In genomic region chr11:99295039-99295438, GRCm38 (mm10) we compare ENCODE assay signal across 25 mouse cellular contexts. TPM values are rescaled to one million over a fixed set of nuclear protein-coding genes. Genes with fewer than 3 reads are reported as not detected.
DNase-seq lines count a peak whose midpoint lies in the region; ATAC-seq and TF ChIP-seq lines count a peak whose summit lies in the region.
"Had no signal": no experiment of that assay in that cellular context is flagged by ENCODE, and none has a peak within 500 bp of the region (broad histone marks: within the 10 kb centered on the region; RNA-seq: fewer than 3 reads in every experiment).

No protein-coding gene starts in this region.

- H3K4me2 ChIP-seq in kidney, embryonic 15.5 days = no peak overlapping the region
- H3K4me2 ChIP-seq in midbrain, postnatal 0 days (ENCODE audit: low read depth, low read length, poor library complexity, severe bottlenecking) = no peak overlapping the region
- H3K4me2 ChIP-seq in midbrain, embryonic 16.5 days (ENCODE audit: low read length) = no peak overlapping the region
- H3K4me2 ChIP-seq in forebrain, embryonic 12.5 days = no peak overlapping the region
- H3K4me2 ChIP-seq: heart, embryonic 15.5 days; hindbrain, embryonic 15.5 days; liver, embryonic 13.5 days; neural tube, embryonic 15.5 days had no signal

- peak; percentile 54; the same call in 1 of the 2 replicates for TF ChIP-seq CTCF in cerebellum, adult 2 months (IDR thresholded peaks at IDR 0.05; ENCODE audit: borderline replicate concordance, insufficient read depth, low read depth, low read length)
- 0 out of 2 replicates have a peak, but pooled peaks have one; percentile 13 for TF ChIP-seq CTCF in kidney, adult 2 months (conservative IDR thresholded peaks at IDR 0.05; ENCODE audit: insufficient read depth, insufficient read length, low read depth, low read length)
- peak; percentile 73 for TF ChIP-seq CTCF in midbrain, postnatal 0 days (IDR thresholded peaks at IDR 0.05)

- TF ChIP-seq POLR2A in cerebellum, adult 2 months (IDR thresholded peaks at IDR 0.05; ENCODE audit: borderline replicate concordance, insufficient read depth, low read length) = no peak
- TF ChIP-seq POLR2A in kidney, adult 2 months (IDR thresholded peaks at IDR 0.05; ENCODE audit: low read depth, low read length) = no peak

- no peaks in the 10 kb centered on the region for H3K36me3 ChIP-seq in kidney, adult 2 months (ENCODE audit: control insufficient read depth, insufficient read depth, low read length)
- H3K36me3 ChIP-seq in kidney, embryonic 15.5 days = no peaks in the 10 kb centered on the region
- no peaks in the 10 kb centered on the region for H3K36me3 ChIP-seq in midbrain, postnatal 0 days (ENCODE audit: insufficient read depth, low read length)
- H3K36me3 ChIP-seq in midbrain, embryonic 16.5 days (ENCODE audit: control insufficient read depth, insufficient read depth, low read length) = no peaks in the 10 kb centered on the region
- no peaks in the 10 kb centered on the region for H3K36me3 ChIP-seq in forebrain, embryonic 12.5 days (replicated peaks)
- H3K36me3 ChIP-seq: heart, embryonic 15.5 days; hindbrain, embryonic 15.5 days; liver, embryonic 13.5 days; neural tube, embryonic 15.5 days had no signal

- no peaks in the 10 kb centered on the region for H3K4me1 ChIP-seq in cerebellum, adult 2 months (ENCODE audit: control insufficient read depth, insufficient read depth, low read length)
- no peaks in the 10 kb centered on the region for H3K4me1 ChIP-seq in kidney, adult 2 months (ENCODE audit: control insufficient read depth, insufficient read depth, low read length)
- no peaks in the 10 kb centered on the region for H3K4me1 ChIP-seq in kidney, embryonic 15.5 days
- no peaks in the 10 kb centered on the region for H3K4me1 ChIP-seq in midbrain, postnatal 0 days (ENCODE audit: insufficient read depth, low read length)
- H3K4me1 ChIP-seq in midbrain, embryonic 16.5 days (ENCODE audit: control insufficient read depth, insufficient read depth, low read length) = no peaks in the 10 kb centered on the region
- H3K4me1 ChIP-seq in forebrain, embryonic 12.5 days = no peaks in the 10 kb centered on the region
- H3K4me1 ChIP-seq: heart, embryonic 15.5 days; hindbrain, embryonic 15.5 days; liver, embryonic 13.5 days; neural tube, embryonic 15.5 days had no signal

- intact Hi-C loops in gastrocnemius, postnatal 36 days (cut with DNase I) = no loop called here

- no peak overlapping the region for H3K4me3 ChIP-seq in cerebellum, adult 2 months (replicated peaks; ENCODE audit: insufficient read depth, low read depth, low read length)
- no peak overlapping the region for H3K4me3 ChIP-seq in kidney, adult 2 months (ENCODE audit: insufficient read depth, low read depth, low read length)
- H3K4me3 ChIP-seq in kidney, embryonic 15.5 days (replicated peaks) = no peak overlapping the region
- H3K4me3 ChIP-seq in midbrain, postnatal 0 days (ENCODE audit: low read depth, low read length) = no peak overlapping the region
- H3K4me3 ChIP-seq in midbrain, embryonic 16.5 days (ENCODE audit: low read depth, low read length) = no peak overlapping the region
- H3K4me3 ChIP-seq in forebrain, embryonic 12.5 days (replicated peaks) = no peak overlapping the region
- H3K4me3 ChIP-seq: heart, embryonic 15.5 days; hindbrain, embryonic 15.5 days; liver, embryonic 13.5 days; neural tube, embryonic 15.5 days had no signal

- H3K27ac ChIP-seq in cerebellum, adult 2 months (ENCODE audit: insufficient read depth, low read length) = no peak overlapping the region
- no peak overlapping the region for H3K27ac ChIP-seq in kidney, adult 2 months (ENCODE audit: insufficient read depth, low read depth, low read length)
- H3K27ac ChIP-seq in kidney, embryonic 15.5 days = no peak overlapping the region
- no peak overlapping the region for H3K27ac ChIP-seq in midbrain, postnatal 0 days (ENCODE audit: low read depth, low read length)
- H3K27ac ChIP-seq in midbrain, embryonic 16.5 days (ENCODE audit: low read length) = no peak overlapping the region
- no peak overlapping the region for H3K27ac ChIP-seq in forebrain, embryonic 12.5 days
- H3K27ac ChIP-seq: heart, embryonic 15.5 days; hindbrain, embryonic 15.5 days; liver, embryonic 13.5 days; neural tube, embryonic 15.5 days had no signal

- no peak for ATAC-seq in kidney, embryonic 15.5 days (replicated peaks; ENCODE audit: low FRiP score)
- no peak for ATAC-seq in midbrain, postnatal 0 days (ENCODE audit: low FRiP score)
- ATAC-seq in midbrain, embryonic 16.5 days = no peak
- no peak for ATAC-seq in forebrain, embryonic 12.5 days (ENCODE audit: low FRiP score)
- ATAC-seq: forebrain, embryonic 16.5 days had no signal

- H3K9ac ChIP-seq in kidney, embryonic 15.5 days = no peak overlapping the region
- no peak overlapping the region for H3K9ac ChIP-seq in midbrain, postnatal 0 days (replicated peaks; ENCODE audit: low read length, poor library complexity, severe bottlenecking)
- no peak overlapping the region for H3K9ac ChIP-seq in midbrain, embryonic 16.5 days (ENCODE audit: low read depth, low read length)
- no peak overlapping the region for H3K9ac ChIP-seq in forebrain, embryonic 12.5 days
- H3K9ac ChIP-seq: heart, embryonic 15.5 days; hindbrain, embryonic 15.5 days; liver, embryonic 13.5 days; neural tube, embryonic 15.5 days had no signal

- H3K9me3 ChIP-seq in kidney, embryonic 15.5 days (replicated peaks) = no peaks in the 10 kb centered on the region
- H3K9me3 ChIP-seq in midbrain, postnatal 0 days (ENCODE audit: low read length) = no peaks in the 10 kb centered on the region
- H3K9me3 ChIP-seq in midbrain, embryonic 16.5 days (replicated peaks; ENCODE audit: control insufficient read depth, low read length, poor library complexity, severe bottlenecking) = no peaks in the 10 kb centered on the region
- no peaks in the 10 kb centered on the region for H3K9me3 ChIP-seq in forebrain, embryonic 12.5 days
- H3K9me3 ChIP-seq: heart, embryonic 15.5 days; hindbrain, embryonic 15.5 days; liver, embryonic 13.5 days; neural tube, embryonic 15.5 days had no signal

- WGBS in cerebellum, adult 2 months = 43% methylated on average over 5 of the region's 5 CpGs
- WGBS in kidney, adult 2 months = 23% methylated on average over 5 of the region's 5 CpGs
- 35% methylated on average over 5 of the region's 5 CpGs for WGBS in kidney, embryonic 15.5 days
- WGBS in midbrain, postnatal 0 days = 61% methylated on average over 5 of the region's 5 CpGs
- 66% methylated on average over 5 of the region's 5 CpGs for WGBS in midbrain, embryonic 16.5 days
- 74% methylated on average over 5 of the region's 5 CpGs for WGBS in forebrain, embryonic 12.5 days

- no peaks in the 10 kb centered on the region for H3K27me3 ChIP-seq in cerebellum, adult 2 months (ENCODE audit: control insufficient read depth, insufficient read depth, low read length)
- no peaks in the 10 kb centered on the region; the same call in 1 of the 2 replicates for H3K27me3 ChIP-seq in kidney, adult 2 months (replicated peaks; ENCODE audit: control insufficient read depth, insufficient read depth, low read length)
- H3K27me3 ChIP-seq in kidney, embryonic 15.5 days = no peaks in the 10 kb centered on the region
- no peaks in the 10 kb centered on the region for H3K27me3 ChIP-seq in midbrain, postnatal 0 days (ENCODE audit: insufficient read depth, low read length)
- H3K27me3 ChIP-seq in midbrain, embryonic 16.5 days (ENCODE audit: control insufficient read depth, insufficient read depth, low read depth, low read length) = no peaks in the 10 kb centered on the region
- H3K27me3 ChIP-seq in forebrain, embryonic 12.5 days = no peaks in the 10 kb centered on the region; the same call in 1 of the 2 replicates
- H3K27me3 ChIP-seq: hindbrain, embryonic 15.5 days; liver, embryonic 13.5 days; neural tube, embryonic 15.5 days had no signal

- DNase-seq in cerebellum, adult 2 months = peak in 1 of 2 experiments; percentile 28
- no peak for DNase-seq in cerebellum, postnatal 4 days (ENCODE audit: low spot score in 2 of 2)
- no peak for DNase-seq in kidney, adult 2 months
- peak; percentile 51 for DNase-seq in midbrain, postnatal 0 days (ENCODE audit: low spot score)
- DNase-seq in gastrocnemius, postnatal 36 days = no peak
- DNase-seq: B cell, adult 2 months; heart, adult 18-20 months; kidney, adult 9 months; liver, embryonic 13.5 days; lung, postnatal 10 days; thymus, postnatal 4 days had no signal

RNA-seq across cellular contexts. Expression of gene Krt24, which starts 10.0 kb away (rescaled TPM):
- 0.44 and 0.65 TPM in 2 replicates for polyA plus RNA-seq in cerebellum, adult 2 months (2012; rRNA removed)
- not detected in 2 replicates for polyA plus RNA-seq in kidney, adult 2 months (2012; rRNA removed)
- not detected in 2 replicates for polyA plus RNA-seq in kidney, embryonic 15.5 days (2015; fragmentation: Nextera tagmentation; extraction: Ambion mirVana)
- total RNA-seq in midbrain, postnatal 0 days (2014; rRNA removed) = not detected in 2 replicates
- 0.07 and 0.21 TPM in 2 replicates for polyA plus RNA-seq in midbrain, postnatal 0 days (2015; fragmentation: Nextera tagmentation; extraction: Ambion mirVana)
- not detected in 2 replicates for polyA plus RNA-seq in midbrain, embryonic 16.5 days (2015; fragmentation: Nextera tagmentation; extraction: Ambion mirVana)
- not detected for total RNA-seq in gastrocnemius, postnatal 36 days (2021)
- polyA plus RNA-seq in forebrain, embryonic 12.5 days (2016; fragmentation: Nextera tagmentation; extraction: Ambion mirVana) = not detected in 2 replicates
- total RNA-seq: adrenal gland, postnatal 4 days; ES-E14; gastrocnemius, adult 18-20 months; heart, adult 18-20 months; layer of hippocampus, postnatal 25 days; megakaryocyte-erythroid progenitor cell, adult 5-6 weeks had no signal
- polyA plus RNA-seq: heart, embryonic 15.5 days; large intestine, adult 2 months; liver, embryonic 13.5 days; neural tube, embryonic 15.5 days had no signal

RNA-seq across cellular contexts. Expression of gene Krt25, which starts 27.7 kb away (rescaled TPM):
- 7.0 and 7.2 TPM in 2 replicates for polyA plus RNA-seq in cerebellum, adult 2 months (2012; rRNA removed)
- 0.03 TPM in 1 of 2 replicates, not detected in the other for polyA plus RNA-seq in kidney, adult 2 months (2012; rRNA removed)
- polyA plus RNA-seq in kidney, embryonic 15.5 days (2015; fragmentation: Nextera tagmentation; extraction: Ambion mirVana) = not detected in 2 replicates
- 0.11 and 0.19 TPM in 2 replicates for total RNA-seq in midbrain, postnatal 0 days (2014; rRNA removed)
- 0.29 and 0.54 TPM in 2 replicates for polyA plus RNA-seq in midbrain, postnatal 0 days (2015; fragmentation: Nextera tagmentation; extraction: Ambion mirVana)
- 0.14 and 0.29 TPM in 2 replicates for polyA plus RNA-seq in midbrain, embryonic 16.5 days (2015; fragmentation: Nextera tagmentation; extraction: Ambion mirVana)
- total RNA-seq in gastrocnemius, postnatal 36 days (2021) = not detected
- polyA plus RNA-seq in forebrain, embryonic 12.5 days (2016; fragmentation: Nextera tagmentation; extraction: Ambion mirVana) = 0.09 and 0.13 TPM in 2 replicates
- total RNA-seq: adrenal gland, postnatal 4 days; ES-E14; heart, adult 18-20 months; layer of hippocampus, postnatal 25 days; megakaryocyte-erythroid progenitor cell, adult 5-6 weeks had no signal
- polyA plus RNA-seq: forebrain, embryonic 16.5 days; heart, embryonic 15.5 days; large intestine, adult 2 months; limb, embryonic 11.5 days; liver, embryonic 13.5 days had no signal

RNA-seq across cellular contexts. Expression of gene Krt26, which starts 42.7 kb away (rescaled TPM):
- 0.14 and 0.15 TPM in 2 replicates for polyA plus RNA-seq in cerebellum, adult 2 months (2012; rRNA removed)
- polyA plus RNA-seq in kidney, adult 2 months (2012; rRNA removed) = not detected in 2 replicates
- 0.09 TPM in 1 of 2 replicates, not detected in the other for polyA plus RNA-seq in kidney, embryonic 15.5 days (2015; fragmentation: Nextera tagmentation; extraction: Ambion mirVana)
- total RNA-seq in midbrain, postnatal 0 days (2014; rRNA removed) = 0.11 and 1.2 TPM in 2 replicates
- polyA plus RNA-seq in midbrain, postnatal 0 days (2015; fragmentation: Nextera tagmentation; extraction: Ambion mirVana) = 0.46 and 0.54 TPM in 2 replicates
- 0.19 TPM in 2 replicates for polyA plus RNA-seq in midbrain, embryonic 16.5 days (2015; fragmentation: Nextera tagmentation; extraction: Ambion mirVana)
- total RNA-seq in gastrocnemius, postnatal 36 days (2021) = not detected
- polyA plus RNA-seq in forebrain, embryonic 12.5 days (2016; fragmentation: Nextera tagmentation; extraction: Ambion mirVana) = not detected in 2 replicates
- total RNA-seq: adrenal gland, postnatal 4 days; ES-E14; gastrocnemius, adult 18-20 months; heart, adult 18-20 months; layer of hippocampus, postnatal 25 days; megakaryocyte-erythroid progenitor cell, adult 5-6 weeks had no signal
- polyA plus RNA-seq: heart, embryonic 15.5 days; large intestine, adult 2 months; limb, embryonic 11.5 days; liver, embryonic 13.5 days had no signal

RNA-seq across cellular contexts. Expression of gene Krt222, which starts 51.2 kb away (rescaled TPM):
- polyA plus RNA-seq in cerebellum, adult 2 months (2012; rRNA removed) = 37.8 and 39.9 TPM in 2 replicates
- polyA plus RNA-seq in kidney, adult 2 months (2012; rRNA removed) = 0.42 and 0.47 TPM in 2 replicates
- polyA plus RNA-seq in kidney, embryonic 15.5 days (2015; fragmentation: Nextera tagmentation; extraction: Ambion mirVana) = 0.45 and 0.49 TPM in 2 replicates
- 10.6 and 11.6 TPM in 2 replicates for total RNA-seq in midbrain, postnatal 0 days (2014; rRNA removed)
- 13.6 and 14.4 TPM in 2 replicates for polyA plus RNA-seq in midbrain, postnatal 0 days (2015; fragmentation: Nextera tagmentation; extraction: Ambion mirVana)
- 8.2 and 11.3 TPM in 2 replicates for polyA plus RNA-seq in midbrain, embryonic 16.5 days (2015; fragmentation: Nextera tagmentation; extraction: Ambion mirVana)
- total RNA-seq in gastrocnemius, postnatal 36 days (2021) = 1 to 10 TPM; 3.8 to 7.2 TPM
- 0.49 and 0.70 TPM in 2 replicates for polyA plus RNA-seq in forebrain, embryonic 12.5 days (2016; fragmentation: Nextera tagmentation; extraction: Ambion mirVana)
- total RNA-seq: megakaryocyte-erythroid progenitor cell, adult 5-6 weeks had no signal

RNA-seq across cellular contexts. Expression of gene Krt27, which starts 55.9 kb away (rescaled TPM):
- not detected in 2 replicates for polyA plus RNA-seq in cerebellum, adult 2 months (2012; rRNA removed)
- not detected in 2 replicates for polyA plus RNA-seq in kidney, adult 2 months (2012; rRNA removed)
- not detected in 2 replicates for polyA plus RNA-seq in kidney, embryonic 15.5 days (2015; fragmentation: Nextera tagmentation; extraction: Ambion mirVana)
- total RNA-seq in midbrain, postnatal 0 days (2014; rRNA removed) = 1.0 TPM in 1 of 2 replicates, not detected in the other
- polyA plus RNA-seq in midbrain, postnatal 0 days (2015; fragmentation: Nextera tagmentation; extraction: Ambion mirVana) = 0.22 and 0.28 TPM in 2 replicates
- not detected in 2 replicates for polyA plus RNA-seq in midbrain, embryonic 16.5 days (2015; fragmentation: Nextera tagmentation; extraction: Ambion mirVana)
- not detected for total RNA-seq in gastrocnemius, postnatal 36 days (2021)
- not detected in 2 replicates for polyA plus RNA-seq in forebrain, embryonic 12.5 days (2016; fragmentation: Nextera tagmentation; extraction: Ambion mirVana)
- total RNA-seq: adrenal gland, postnatal 4 days; gastrocnemius, adult 18-20 months; heart, adult 18-20 months; layer of hippocampus, postnatal 25 days; megakaryocyte-erythroid progenitor cell, adult 5-6 weeks had no signal
- polyA plus RNA-seq: forebrain, embryonic 16.5 days; heart, embryonic 15.5 days; large intestine, adult 2 months; limb, embryonic 11.5 days; liver, embryonic 13.5 days had no signal

Comparison
In these comparisons a context has a peak if more than half of its experiments do, and no peak if none do; other contexts are left out.
1. CTCF ChIP-seq: peak in every context shown above with its lines; median percentile 73 in midbrain, postnatal 0 days; 54 in cerebellum, adult 2 months; 13 in kidney, adult 2 months.